Mouse (Mus musculus): ENCODE data around the gene Ctag2.

The Ctag2 gene

DNA sequence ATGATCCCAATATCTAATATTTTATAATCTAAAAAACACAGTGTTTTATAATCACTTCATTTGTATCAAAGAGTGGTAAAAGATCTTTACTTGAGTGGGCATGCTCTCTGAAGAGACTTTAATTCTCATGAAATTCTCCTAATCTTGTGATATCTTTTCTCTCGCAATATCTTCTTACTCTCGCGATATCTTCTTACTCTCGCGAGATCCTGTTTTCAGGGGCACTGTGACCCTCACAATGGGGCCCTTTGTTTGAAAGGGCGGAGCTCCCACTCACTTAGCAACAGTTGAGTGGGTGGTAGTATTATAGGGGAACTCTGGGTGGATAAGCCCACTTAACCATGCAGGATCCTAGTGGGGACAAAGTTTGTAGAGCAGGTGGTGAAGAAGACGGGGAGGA lies at the start of gene Ctag2:
TSS of gene Ctag2 (plus strand) at position 301 of the 400 bp plus-strand sequence.
- no peak for DNase-seq (ENCODE audit: low read depth, low spot score)

Measured in mesoderm, embryonic 11.5 days (tissue).